Mouse (Mus musculus): ENCODE measurements around the gene Dock6. TPM values are rescaled to one million over a fixed set of nuclear protein-coding genes. Genes with fewer than 3 reads are reported as not detected.
A peak's percentile ranks its signal among the peaks of the same experiment; 100 is the strongest.
"Not testable (repeated sequence)": the region's sequence is repeated elsewhere in the genome, so short reads cannot be mapped to it uniquely, and the experiment has no call there.

The Dock6 gene
- polyA plus RNA-seq, 1 experiment from 2014 or later, result 21.6 TPM

DNA sequence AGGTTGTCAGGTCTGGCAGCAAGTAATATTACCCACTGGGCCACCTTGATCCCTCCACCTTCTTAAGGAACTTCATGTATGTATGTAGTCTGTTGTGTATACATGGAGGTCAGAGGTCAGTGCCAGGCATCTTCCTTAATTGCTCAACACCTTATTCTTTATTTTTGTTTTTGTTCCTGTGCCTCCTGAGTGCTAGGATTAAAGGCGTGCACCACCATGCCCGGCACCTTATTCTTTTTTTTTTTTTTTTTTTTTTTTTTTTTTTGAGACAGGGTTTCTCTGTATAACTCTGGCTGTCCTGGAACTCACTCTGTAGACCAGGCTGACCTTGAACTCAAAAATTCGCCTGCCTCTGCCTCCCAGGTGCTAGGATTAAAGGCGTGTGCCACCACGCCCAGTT, 79.0 kb downstream of the Dock6 start:
- H3K36me3 ChIP-seq (ENCODE audit: control insufficient read depth, insufficient read depth, low read length), result peaks cover 33% of the 10 kb centered on the region
- ATAC-seq (replicated peaks; ENCODE audit: low FRiP score), result not testable (repeated sequence)
- WGBS, result 75% methylated on average over 5 of the region's 5 CpGs

DNA sequence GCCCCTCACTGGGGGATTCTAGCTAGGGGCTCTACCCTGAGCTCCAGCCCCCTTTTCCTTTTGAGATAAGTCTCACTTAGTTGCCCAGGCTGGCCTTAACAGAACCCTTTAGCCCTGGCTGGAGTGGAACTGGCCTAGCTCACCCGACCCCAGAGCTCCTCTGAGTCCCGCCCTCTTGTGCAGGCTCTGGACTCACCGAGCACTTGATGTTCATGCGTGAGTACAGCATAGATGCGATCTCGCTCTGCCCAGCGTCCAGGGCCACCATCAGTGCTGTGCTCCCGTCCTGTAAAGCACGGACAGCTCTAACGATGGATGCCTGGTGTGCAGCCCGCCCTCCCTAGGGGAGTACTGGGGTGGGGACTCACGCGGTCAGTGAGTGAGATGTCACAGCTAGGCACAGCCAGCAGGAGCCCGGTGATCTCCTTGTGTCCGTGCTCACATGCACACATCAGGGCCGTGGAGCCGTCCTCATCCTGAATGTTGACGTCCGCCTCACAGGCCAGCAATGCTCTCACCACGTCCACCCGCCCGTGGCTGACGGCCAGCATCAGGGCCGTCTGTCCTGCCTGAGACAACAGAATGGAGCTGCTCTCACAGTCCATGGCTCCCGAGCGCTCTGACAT, 82.8 kb downstream of the Dock6 start:
- Histone ChIP-seq H3K27me3 (replicated peaks; ENCODE audit: control insufficient read depth, insufficient read depth, low read length) (no peaks in the 10 kb centered on the region), H3K4me2 (no peak overlapping the region), H3K36me3 (ENCODE audit: control insufficient read depth, insufficient read depth, low read length) (peaks cover 20% of the 10 kb centered on the region), H3K27ac (ENCODE audit: low read depth, low read length) (no peak overlapping the region), H3K9me3 (ENCODE audit: control insufficient read depth, low read length) (no peaks in the 10 kb centered on the region), H3K9ac (ENCODE audit: low read depth, low read length) (no peak overlapping the region), H3K4me1 (replicated peaks; ENCODE audit: control insufficient read depth, insufficient read depth, low read length) (no peaks in the 10 kb centered on the region), H3K4me3 (ENCODE audit: low read depth, low read length) (no peak overlapping the region)
- no peak for DNase-seq (ENCODE audit: low spot score)
- ATAC-seq (replicated peaks; ENCODE audit: low FRiP score), result 0 out of 2 replicates have a peak, but pooled peaks have one; percentile 29
- WGBS, result 84% methylated on average over 26 of the region's 26 CpGs

More for the DNA sequence above, 79.0 kb downstream of the Dock6 start:
- H3K27ac ChIP-seq (ENCODE audit: low read depth, low read length); H3K9me3 ChIP-seq (ENCODE audit: control insufficient read depth, low read length); H3K4me2 ChIP-seq; H3K9ac ChIP-seq (ENCODE audit: low read depth, low read length); H3K4me3 ChIP-seq (ENCODE audit: low read depth, low read length); H3K27me3 ChIP-seq (replicated peaks; ENCODE audit: control insufficient read depth, insufficient read depth, low read length); H3K4me1 ChIP-seq (replicated peaks; ENCODE audit: control insufficient read depth, insufficient read depth, low read length); DNase-seq (ENCODE audit: low spot score): not testable (repeated sequence)

DNA sequence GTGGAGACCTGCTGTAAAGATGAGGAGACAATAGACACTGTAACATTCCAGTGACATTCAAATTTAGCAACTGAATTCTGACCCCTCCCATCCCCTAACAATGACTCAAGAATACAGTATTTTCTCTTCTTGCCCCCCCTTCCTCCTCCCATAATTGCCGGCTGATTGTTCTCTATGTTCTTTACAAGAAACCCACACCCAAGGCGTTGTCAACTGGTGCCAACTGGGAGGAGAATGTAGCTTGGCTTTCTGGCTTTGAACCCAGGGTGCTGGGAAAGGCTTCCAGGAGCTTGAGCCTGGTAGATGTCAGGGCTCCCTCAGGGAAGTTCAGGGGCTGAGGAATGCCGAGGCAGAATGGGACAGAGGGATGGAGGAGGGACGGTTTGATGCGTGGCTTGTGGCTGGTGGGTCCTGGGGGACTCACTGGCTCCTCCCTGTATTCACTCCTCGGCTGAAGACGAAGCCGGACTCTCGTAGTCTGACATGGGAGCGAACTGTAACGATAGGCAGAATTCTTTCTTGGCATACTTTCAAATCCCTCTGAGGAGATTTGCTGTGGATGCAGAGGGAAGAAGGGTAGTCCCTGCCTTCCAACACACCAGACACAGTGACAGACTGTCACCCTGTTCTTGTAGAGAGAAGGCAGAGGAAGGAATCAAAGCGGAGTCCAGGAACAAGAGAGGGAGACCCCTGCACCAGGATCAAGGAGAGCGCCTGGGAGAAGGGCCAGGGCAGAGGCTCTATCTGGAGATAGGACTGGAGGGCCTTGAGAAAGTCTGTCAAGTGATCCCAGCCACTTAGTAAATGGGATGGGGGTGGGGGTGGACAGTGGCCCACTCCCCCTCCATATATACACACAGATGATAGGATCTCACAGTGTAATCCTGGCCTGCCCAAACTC, 83.7 kb downstream of the Dock6 start:
- ATAC-seq (replicated peaks; ENCODE audit: low FRiP score) (no peak), DNase-seq (ENCODE audit: low spot score) (no peak)
- Histone ChIP-seq H3K9me3 (ENCODE audit: control insufficient read depth, low read length) (no peaks in the 10 kb centered on the region), H3K27ac (ENCODE audit: low read depth, low read length) (no peak overlapping the region), H3K4me3 (ENCODE audit: low read depth, low read length) (no peak overlapping the region), H3K9ac (ENCODE audit: low read depth, low read length) (no peak overlapping the region), H3K4me2 (no peak overlapping the region), H3K36me3 (ENCODE audit: control insufficient read depth, insufficient read depth, low read length) (peaks cover 12% of the 10 kb centered on the region), H3K27me3 (replicated peaks; ENCODE audit: control insufficient read depth, insufficient read depth, low read length) (no peaks in the 10 kb centered on the region), H3K4me1 (replicated peaks; ENCODE audit: control insufficient read depth, insufficient read depth, low read length) (no peaks in the 10 kb centered on the region)
- WGBS, result 69% methylated on average over 13 of the region's 13 CpGs

DNA sequence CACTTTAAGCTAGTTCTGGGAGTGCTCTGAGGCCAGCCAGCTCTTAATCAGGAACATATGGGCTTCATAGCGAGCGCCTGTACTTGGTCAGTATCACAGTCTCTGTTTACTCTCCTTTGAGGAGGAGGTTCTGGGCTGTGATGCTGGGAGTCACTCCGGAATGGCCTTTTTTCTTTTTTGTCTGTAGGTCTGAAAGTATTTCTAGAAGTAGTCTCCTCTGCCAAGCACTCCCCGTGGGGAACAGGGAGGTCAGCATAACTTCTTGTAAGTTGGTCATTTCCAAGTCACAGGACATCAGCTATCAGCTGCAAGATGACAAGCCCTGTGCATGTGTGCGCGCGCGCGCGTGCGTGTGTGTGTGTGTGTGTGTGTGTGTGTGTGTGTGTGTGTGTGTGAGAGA, 84.5 kb downstream of the Dock6 start:
- Histone ChIP-seq H3K27ac (ENCODE audit: low read depth, low read length) (peak overlapping the region; percentile 8; the same call in 1 of the 2 replicates), H3K36me3 (ENCODE audit: control insufficient read depth, insufficient read depth, low read length) (peaks cover 9% of the 10 kb centered on the region), H3K4me2 (no peak overlapping the region), H3K9me3 (ENCODE audit: control insufficient read depth, low read length) (no peaks in the 10 kb centered on the region), H3K27me3 (replicated peaks; ENCODE audit: control insufficient read depth, insufficient read depth, low read length) (no peaks in the 10 kb centered on the region), H3K4me1 (replicated peaks; ENCODE audit: control insufficient read depth, insufficient read depth, low read length) (no peaks in the 10 kb centered on the region), H3K9ac (ENCODE audit: low read depth, low read length) (no peak overlapping the region), H3K4me3 (ENCODE audit: low read depth, low read length) (no peak overlapping the region)
- DNase-seq (ENCODE audit: low spot score) (no peak), ATAC-seq (replicated peaks; ENCODE audit: low FRiP score) (no peak)
- WGBS, result 80% methylated on average over 11 of the region's 11 CpGs

DNA sequence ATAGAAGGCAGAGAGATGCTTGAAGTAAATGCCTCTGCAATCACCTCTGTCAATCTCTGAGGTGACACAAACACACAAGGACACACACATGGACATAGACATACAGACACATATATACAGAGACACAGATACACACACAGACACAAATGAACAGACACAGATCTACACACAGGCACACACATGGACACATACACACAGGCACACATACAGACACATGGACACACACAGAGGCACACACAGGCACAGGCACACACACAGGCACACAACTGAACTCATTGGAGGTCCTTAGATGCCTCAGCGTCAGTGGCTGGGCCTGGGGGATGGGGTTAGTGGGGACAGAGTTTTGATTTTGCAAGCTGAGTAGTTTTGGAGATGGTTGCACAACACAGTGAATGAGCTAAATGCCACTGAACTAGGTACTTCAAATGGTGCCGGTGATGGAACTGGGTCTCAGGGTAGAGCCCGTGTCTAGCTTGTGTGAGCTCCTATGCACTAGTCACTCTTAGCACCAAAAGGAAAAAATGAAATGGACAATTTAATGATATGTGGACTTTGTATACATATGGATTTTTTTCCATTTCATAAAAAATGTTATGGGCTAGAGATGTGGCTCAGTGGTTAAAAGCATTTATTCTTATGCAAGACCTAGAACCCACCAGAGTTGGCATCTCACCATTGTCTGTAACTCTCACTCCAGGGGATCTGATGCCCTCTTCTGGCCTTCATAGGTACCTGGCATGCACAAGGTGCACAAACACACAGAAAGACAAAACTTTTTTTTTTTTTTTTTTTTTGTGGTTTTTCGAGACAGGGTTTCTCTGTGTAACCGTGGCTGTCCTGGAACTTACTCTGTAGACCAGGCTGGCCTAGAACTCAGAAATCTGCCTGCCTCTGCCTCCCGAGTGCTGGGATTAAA, 88.1 kb downstream of the Dock6 start:
- H3K27ac ChIP-seq (ENCODE audit: low read depth, low read length), result no peak overlapping the region
- no peaks in the 10 kb centered on the region; the same call in 1 of the 2 replicates for H3K36me3 ChIP-seq (ENCODE audit: control insufficient read depth, insufficient read depth, low read length)
- H3K9me3 ChIP-seq (ENCODE audit: control insufficient read depth, low read length), result no peaks in the 10 kb centered on the region
- ATAC-seq (replicated peaks; ENCODE audit: low FRiP score) (no peak), DNase-seq (ENCODE audit: low spot score) (no peak)
- H3K9ac ChIP-seq (ENCODE audit: low read depth, low read length), result no peak overlapping the region
- 84% methylated on average over 6 of the region's 6 CpGs for WGBS
- no peak overlapping the region for H3K4me2 ChIP-seq
- no peaks in the 10 kb centered on the region for H3K27me3 ChIP-seq (replicated peaks; ENCODE audit: control insufficient read depth, insufficient read depth, low read length)
- H3K4me1 ChIP-seq (replicated peaks; ENCODE audit: control insufficient read depth, insufficient read depth, low read length), result peaks cover 13% of the 10 kb centered on the region
- no peak overlapping the region for H3K4me3 ChIP-seq (ENCODE audit: low read depth, low read length)

DNA sequence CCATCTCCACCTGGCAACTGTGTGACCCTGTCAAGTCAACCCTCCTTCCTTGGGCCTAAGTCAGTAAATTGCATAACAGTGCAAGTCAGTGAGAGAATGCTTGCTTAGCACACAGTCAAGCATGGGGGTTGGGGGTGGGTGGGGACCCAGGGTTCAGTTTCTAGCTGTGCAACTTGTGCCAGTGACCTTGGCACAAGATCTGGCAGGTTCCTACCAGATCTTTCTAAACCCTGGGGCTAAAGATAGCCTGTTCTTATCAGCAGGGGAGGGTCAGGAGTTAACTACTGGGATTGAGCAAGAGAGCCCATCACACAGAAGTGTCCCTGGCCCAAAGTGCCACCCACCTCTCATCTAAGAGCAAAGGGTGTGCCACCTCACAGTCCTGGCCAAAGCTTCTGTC, 90.3 kb downstream of the Dock6 start:
- no peak for ATAC-seq (replicated peaks; ENCODE audit: low FRiP score)
- peaks cover under 1% of the 10 kb centered on the region; the same call in 1 of the 2 replicates for H3K36me3 ChIP-seq (ENCODE audit: control insufficient read depth, insufficient read depth, low read length)
- no peaks in the 10 kb centered on the region for H3K27me3 ChIP-seq (replicated peaks; ENCODE audit: control insufficient read depth, insufficient read depth, low read length)
- peaks cover 21% of the 10 kb centered on the region for H3K4me1 ChIP-seq (replicated peaks; ENCODE audit: control insufficient read depth, insufficient read depth, low read length)
- no peak for DNase-seq (ENCODE audit: low spot score)
- no peaks in the 10 kb centered on the region for H3K9me3 ChIP-seq (ENCODE audit: control insufficient read depth, low read length)
- no peak overlapping the region for H3K27ac ChIP-seq (ENCODE audit: low read depth, low read length)
- H3K4me2 ChIP-seq, result no peak overlapping the region
- H3K4me3 ChIP-seq (ENCODE audit: low read depth, low read length), result no peak overlapping the region
- H3K9ac ChIP-seq (ENCODE audit: low read depth, low read length), result no peak overlapping the region

DNA sequence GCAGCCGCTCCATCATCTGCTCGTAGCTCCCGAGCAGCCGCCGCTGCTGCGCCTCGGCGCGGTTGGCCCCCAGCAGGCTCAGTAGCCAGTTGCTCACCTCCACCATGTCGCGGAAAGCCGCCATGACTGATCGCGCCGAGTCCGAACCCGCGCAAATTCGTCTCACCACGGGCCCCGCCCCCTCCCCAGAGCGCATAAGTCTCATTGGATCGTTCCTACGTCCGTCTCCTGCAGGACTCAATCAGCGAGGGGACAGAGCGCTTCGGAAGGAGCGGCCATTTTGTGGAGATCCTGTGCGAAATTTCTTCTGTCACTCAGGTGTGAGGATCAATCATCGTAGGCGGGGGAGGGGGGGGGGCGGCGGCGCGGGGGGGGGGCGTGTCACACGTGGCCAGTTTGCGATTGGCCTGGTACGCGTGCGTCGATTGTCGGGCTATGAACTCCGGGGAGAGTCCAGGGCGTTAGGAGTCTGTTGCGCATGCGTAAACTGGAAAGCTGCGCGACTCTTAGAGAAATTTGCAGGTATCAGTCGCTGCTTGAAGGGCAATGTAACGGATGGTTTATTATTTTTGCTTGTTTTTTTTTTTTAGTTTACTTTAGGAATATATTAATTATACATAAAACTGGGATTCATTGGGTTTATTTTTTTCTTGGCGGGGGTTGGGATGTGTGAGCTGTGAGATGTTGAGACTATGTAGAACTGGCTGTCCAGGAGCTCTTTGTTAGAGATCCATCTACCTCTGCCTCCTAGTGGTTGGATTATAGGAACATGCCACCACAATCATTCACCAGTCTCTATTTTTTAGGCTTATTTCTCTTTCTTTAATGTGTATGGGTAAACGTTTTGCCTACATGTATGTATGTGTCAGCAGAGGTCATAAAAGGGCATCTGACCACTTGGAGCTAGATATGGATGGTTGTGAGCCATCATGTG, 92.0 kb downstream of the Dock6 start, which contains the start of gene Spc24:
Gene Spc24, minus strand, starts transcription at position 149 of the 934 bp plus-strand sequence.
- no peaks in the 10 kb centered on the region for H3K27me3 ChIP-seq (replicated peaks; ENCODE audit: control insufficient read depth, insufficient read depth, low read length)
- ATAC-seq (replicated peaks; ENCODE audit: low FRiP score), result peak; percentile 94
- H3K36me3 ChIP-seq (ENCODE audit: control insufficient read depth, insufficient read depth, low read length), result peaks cover 15% of the 10 kb centered on the region
- no peaks in the 10 kb centered on the region for H3K9me3 ChIP-seq (ENCODE audit: control insufficient read depth, low read length)
- peak within 1 kb of the TSS; percentile 89 for H3K4me3 ChIP-seq (ENCODE audit: low read depth, low read length)
- under 1% methylated on average over 50 of the region's 54 CpGs for WGBS
- peak; percentile 89 for DNase-seq (ENCODE audit: low spot score)
- peak within 1 kb of the TSS; percentile 76 for H3K4me2 ChIP-seq
- H3K4me1 ChIP-seq (replicated peaks; ENCODE audit: control insufficient read depth, insufficient read depth, low read length), result peaks cover 21% of the 10 kb centered on the region
- H3K27ac ChIP-seq (ENCODE audit: low read depth, low read length), result peak within 1 kb of the TSS; percentile 72
- H3K9ac ChIP-seq (ENCODE audit: low read depth, low read length), result peak within 1 kb of the TSS; percentile 91

Data from liver, embryonic 11.5 days (tissue).